Mouse (Mus musculus) megakaryocyte, embryonic 14.5 days (primary cell): ENCODE results near the gene Dgki.

Experiments
- FLI1 ChIP-seq: IDR thresholded peaks from 2 replicates; pipeline ENCODE4 v1.6.1; 2012; ENCODE audit warnings: low read length, inconsistent platforms, mixed read lengths
- GATA1 ChIP-seq: IDR thresholded peaks from 3 replicates; pipeline ENCODE4 v1.6.1; 2012; ENCODE audit warnings: mixed read lengths, low read length, inconsistent platforms, borderline replicate concordance

- TF ChIP-seq GATA1 = no peak
- TF ChIP-seq FLI1 = no peak
Measured at GRCm38 (mm10) chr6:37096840-37097305, 203.1 kb downstream of the Dgki start.
